Mouse (Mus musculus): ENCODE measurements around the gene Gm6217. TPM values are rescaled to one million over a fixed set of nuclear protein-coding genes. Genes with fewer than 3 reads are reported as not detected.

Gene Gm6217
- total and polyA plus RNA-seq, 3 experiments = not detected

DNA sequence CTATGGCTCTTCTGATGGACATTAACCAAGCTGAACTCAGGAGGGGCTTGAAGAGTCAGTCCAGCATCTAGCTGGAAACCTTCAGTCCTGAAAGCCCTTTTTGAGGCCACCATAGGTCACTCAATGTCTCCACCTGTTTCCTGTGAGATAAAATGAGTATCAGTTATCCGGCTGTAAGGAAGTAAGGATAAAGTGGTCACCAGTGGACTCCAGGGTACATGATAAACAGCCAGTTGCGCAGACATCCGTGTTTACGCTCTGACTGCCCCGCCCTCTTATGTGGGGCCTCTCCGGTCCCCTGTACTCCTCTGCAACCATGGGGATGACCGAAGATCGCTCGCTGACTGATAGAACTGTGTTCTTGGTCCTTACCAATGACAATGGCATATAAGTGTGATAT lies 43.1 kb upstream of the Gm6217 start:
- dilution Hi-C loops (cut with MboI; ENCODE audit: extremely low pct_ligation_motif_present, extremely low pct_unique_long_range_greater_than_20kb, low sequenced_read_pairs) (no loop called here), in situ Hi-C loops (cut with MboI; ENCODE audit: low pct_ligation_motif_present, low pct_unique_long_range_greater_than_20kb, low sequenced_read_pairs) (no loop called here)
- no peaks in the 10 kb centered on the region for H3K79me2 ChIP-seq (replicated peaks; ENCODE audit: control insufficient read depth, extremely low read depth, insufficient read depth, poor library complexity, severe bottlenecking)
- TF ChIP-seq HCFC1 (IDR thresholded peaks at IDR 0.05; ENCODE audit: low read depth, low read length) (no peak), EP300 (IDR thresholded peaks at IDR 0.05; ENCODE audit: low read length) (no peak), E2F4 (IDR thresholded peaks at IDR 0.05; ENCODE audit: insufficient replicate concordance, low read depth, low read length) (no peak), KAT2A (IDR thresholded peaks at IDR 0.05; ENCODE audit: insufficient replicate concordance, low read length) (no peak), GABPA (IDR thresholded peaks at IDR 0.05; ENCODE audit: insufficient replicate concordance, low read depth, low read length) (no peak), MAZ (IDR thresholded peaks at IDR 0.05; ENCODE audit: low read depth, low read length) (no peak), ZC3H11A (IDR thresholded peaks at IDR 0.05; ENCODE audit: low read depth, low read length) (no peak), TCF12 (IDR thresholded peaks at IDR 0.05; ENCODE audit: low read depth, low read length) (no peak), JUND (conservative IDR thresholded peaks at IDR 0.05; ENCODE audit: low read depth, low read length) (no peak), RAD21 (IDR thresholded peaks at IDR 0.05; ENCODE audit: low read depth, low read length) (no peak)
- no peak overlapping the region for H3K27ac ChIP-seq (ENCODE audit: insufficient read depth, low read depth)
- H3K9me3 ChIP-seq (replicated peaks; ENCODE audit: low read length) = no peaks in the 10 kb centered on the region
- H3K9ac ChIP-seq (ENCODE audit: insufficient read depth, low read depth) = no peak overlapping the region
- no peaks in the 10 kb centered on the region for H3K27me3 ChIP-seq (replicated peaks)
- no peak overlapping the region for H3K4me2 ChIP-seq (ENCODE audit: insufficient read depth, low read depth, poor library complexity, severe bottlenecking)
- peaks cover 3 to 7% of the 10 kb centered on the region in 2 experiments; a peak in 2 of 4 replicates for H3K4me1 ChIP-seq (ENCODE audit: control insufficient read depth in 1 of 2, insufficient read depth in 2 of 2)
- no peaks in the 10 kb centered on the region for H3K36me3 ChIP-seq (replicated peaks in 1 of 2; ENCODE audit: control insufficient read depth in 1 of 2, insufficient read depth in 1 of 2, low read length in 1 of 2)
- H3K4me3 ChIP-seq (replicated peaks in 1 of 3; ENCODE audit: low read depth in 2 of 3, low read length in 2 of 3, poor library complexity in 1 of 3) = no peak overlapping the region
- no peak for DNase-seq (ENCODE audit: extremely low read depth)

DNA sequence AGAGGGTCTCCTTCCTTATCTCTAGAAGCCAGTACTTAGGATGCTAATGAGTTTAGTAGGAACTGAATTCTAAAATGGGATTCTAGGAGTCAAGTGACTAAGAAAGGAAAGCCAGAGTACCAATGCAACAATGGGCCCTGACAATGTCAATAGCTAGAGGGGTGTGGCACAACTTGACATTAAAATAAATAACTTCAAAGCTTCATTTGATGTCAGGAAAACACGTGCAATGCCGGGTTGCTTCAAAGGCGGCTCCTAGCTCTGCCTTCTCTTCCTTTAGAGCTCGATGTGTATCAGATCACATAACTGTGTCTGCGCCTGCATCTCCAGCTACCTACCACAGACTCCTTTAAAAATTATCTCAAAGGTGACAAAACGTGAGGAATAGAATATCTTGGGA lies 42.7 kb upstream of the Gm6217 start:
- dilution Hi-C loops (cut with MboI; ENCODE audit: extremely low pct_ligation_motif_present, extremely low pct_unique_long_range_greater_than_20kb, low sequenced_read_pairs) = no loop called here
- no peak overlapping the region for H3K4me2 ChIP-seq (ENCODE audit: insufficient read depth, low read depth, poor library complexity, severe bottlenecking)
- peaks cover 3 to 7% of the 10 kb centered on the region in 2 experiments; a peak in 2 of 4 replicates for H3K4me1 ChIP-seq (ENCODE audit: control insufficient read depth in 1 of 2, insufficient read depth in 2 of 2)
- no peak overlapping the region for H3K9ac ChIP-seq (ENCODE audit: insufficient read depth, low read depth)
- H3K9me3 ChIP-seq (replicated peaks; ENCODE audit: low read length) = no peaks in the 10 kb centered on the region
- no peaks in the 10 kb centered on the region for H3K79me2 ChIP-seq (replicated peaks; ENCODE audit: control insufficient read depth, extremely low read depth, insufficient read depth, poor library complexity, severe bottlenecking)
- in situ Hi-C loops (cut with MboI; ENCODE audit: low pct_ligation_motif_present, low pct_unique_long_range_greater_than_20kb, low sequenced_read_pairs) = no loop called here
- no peaks in the 10 kb centered on the region for H3K36me3 ChIP-seq (replicated peaks in 1 of 2; ENCODE audit: control insufficient read depth in 1 of 2, insufficient read depth in 1 of 2, low read length in 1 of 2)
- no peak overlapping the region for H3K4me3 ChIP-seq (replicated peaks in 1 of 3; ENCODE audit: low read depth in 2 of 3, low read length in 2 of 3, poor library complexity in 1 of 3)
- no peaks in the 10 kb centered on the region for H3K27me3 ChIP-seq (replicated peaks)
- no peak for DNase-seq (ENCODE audit: extremely low read depth)
- TF ChIP-seq RAD21 (IDR thresholded peaks at IDR 0.05; ENCODE audit: low read depth, low read length) (no peak), POLR2AphosphoS2 (IDR thresholded peaks at IDR 0.05; ENCODE audit: low read depth, low read length) (no peak), IRF4 (IDR thresholded peaks at IDR 0.05; ENCODE audit: low read depth, low read length) (no peak), USF2 (conservative IDR thresholded peaks at IDR 0.05; ENCODE audit: low read depth, low read length) (no peak)
- H3K27ac ChIP-seq (ENCODE audit: insufficient read depth, low read depth) = no peak overlapping the region

DNA sequence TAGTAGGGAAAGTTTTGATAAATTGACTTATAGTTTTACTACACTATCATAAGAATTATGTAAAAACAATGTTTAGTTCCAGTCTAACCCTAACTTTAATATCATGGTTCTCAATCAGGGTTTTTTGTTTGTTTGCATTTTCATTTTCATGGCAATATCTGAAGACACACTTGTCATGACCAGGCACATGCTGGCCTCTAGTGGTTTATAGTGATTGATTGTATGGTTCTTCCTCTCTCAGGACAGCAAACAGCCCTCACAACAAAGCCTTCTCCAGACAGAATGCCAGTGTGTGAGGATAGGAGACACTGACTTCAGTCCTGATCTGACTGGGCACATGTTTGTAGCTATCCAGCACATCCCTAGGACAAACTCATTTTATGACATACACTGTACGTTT lies 42.0 kb upstream of the Gm6217 start:
- no peak overlapping the region for H3K9ac ChIP-seq (ENCODE audit: insufficient read depth, low read depth)
- DNase-seq (ENCODE audit: extremely low read depth) = no peak
- no peak overlapping the region for H3K4me3 ChIP-seq (replicated peaks in 1 of 3; ENCODE audit: low read depth in 2 of 3, low read length in 2 of 3, poor library complexity in 1 of 3)
- no peaks in the 10 kb centered on the region for H3K27me3 ChIP-seq (replicated peaks)
- H3K27ac ChIP-seq (ENCODE audit: insufficient read depth, low read depth) = no peak overlapping the region
- H3K36me3 ChIP-seq (replicated peaks in 1 of 2; ENCODE audit: control insufficient read depth in 1 of 2, insufficient read depth in 1 of 2, low read length in 1 of 2) = no peaks in the 10 kb centered on the region
- in situ Hi-C loops (cut with MboI; ENCODE audit: low pct_ligation_motif_present, low pct_unique_long_range_greater_than_20kb, low sequenced_read_pairs) = no loop called here
- peaks cover 3 to 7% of the 10 kb centered on the region in 2 experiments; a peak in 2 of 4 replicates for H3K4me1 ChIP-seq (ENCODE audit: control insufficient read depth in 1 of 2, insufficient read depth in 2 of 2)
- H3K9me3 ChIP-seq (replicated peaks; ENCODE audit: low read length) = no peaks in the 10 kb centered on the region
- H3K4me2 ChIP-seq (ENCODE audit: insufficient read depth, low read depth, poor library complexity, severe bottlenecking) = no peak overlapping the region
- dilution Hi-C loops (cut with MboI; ENCODE audit: extremely low pct_ligation_motif_present, extremely low pct_unique_long_range_greater_than_20kb, low sequenced_read_pairs) = no loop called here
- H3K79me2 ChIP-seq (replicated peaks; ENCODE audit: control insufficient read depth, extremely low read depth, insufficient read depth, poor library complexity, severe bottlenecking) = no peaks in the 10 kb centered on the region
- TF ChIP-seq ZMIZ1 (IDR thresholded peaks at IDR 0.05; ENCODE audit: low read depth, low read length) = no peak
- no peak for TF ChIP-seq RCOR1 (conservative IDR thresholded peaks at IDR 0.05; ENCODE audit: low read depth, low read length)
- no peak for TF ChIP-seq MAZ (IDR thresholded peaks at IDR 0.05; ENCODE audit: low read depth, low read length)
- TF ChIP-seq MAX (IDR thresholded peaks at IDR 0.05; ENCODE audit: low read length) = no peak
- TF ChIP-seq CTCF (conservative IDR thresholded peaks at IDR 0.05 in 1 of 2, IDR thresholded peaks at IDR 0.05 in 1 of 2; ENCODE audit: low read depth in 2 of 2, low read length in 2 of 2) = peak in 1 of 2 experiments; percentile 58; a peak in 2 of 4 replicates
- TF ChIP-seq RAD21 (IDR thresholded peaks at IDR 0.05; ENCODE audit: low read depth, low read length) = peak; percentile 62
- no peak for TF ChIP-seq KAT2A (IDR thresholded peaks at IDR 0.05; ENCODE audit: insufficient replicate concordance, low read length)
- TF ChIP-seq BHLHE40 (IDR thresholded peaks at IDR 0.05; ENCODE audit: low read depth, low read length) = no peak
- no peak for TF ChIP-seq NELFE (IDR thresholded peaks at IDR 0.05; ENCODE audit: low read depth, low read length)
- TF ChIP-seq ETS1 (conservative IDR thresholded peaks at IDR 0.05; ENCODE audit: low read depth, low read length) = no peak
- TF ChIP-seq SMC3 (IDR thresholded peaks at IDR 0.05; ENCODE audit: low read depth, low read length) = peak; percentile 44
- no peak for TF ChIP-seq MYC (IDR thresholded peaks at IDR 0.05; ENCODE audit: low read depth, low read length)
- TF ChIP-seq POLR2AphosphoS2 (IDR thresholded peaks at IDR 0.05; ENCODE audit: low read depth, low read length) = no peak
- TF ChIP-seq NRF1 (IDR thresholded peaks at IDR 0.05; ENCODE audit: low read depth, low read length) = no peak
- no peak for TF ChIP-seq MAFK (IDR thresholded peaks at IDR 0.05; ENCODE audit: insufficient replicate concordance, low read length)
- TF ChIP-seq EP300 (IDR thresholded peaks at IDR 0.05; ENCODE audit: low read length) = no peak
- TF ChIP-seq CHD2 (IDR thresholded peaks at IDR 0.05; ENCODE audit: low read length) = no peak
- no peak for TF ChIP-seq TCF12 (IDR thresholded peaks at IDR 0.05; ENCODE audit: low read depth, low read length)
- TF ChIP-seq MEF2A (IDR thresholded peaks at IDR 0.05; ENCODE audit: borderline replicate concordance, low read depth, low read length) = no peak
